Mouse (Mus musculus): ENCODE measurements at regions not wholly inside any gene's neighbourhood (a gene's known extent, or its start where the extent isn't known, plus 50 kb on each side); places are given as distances from the start of the nearest gene placed in this dataset.

DNA sequence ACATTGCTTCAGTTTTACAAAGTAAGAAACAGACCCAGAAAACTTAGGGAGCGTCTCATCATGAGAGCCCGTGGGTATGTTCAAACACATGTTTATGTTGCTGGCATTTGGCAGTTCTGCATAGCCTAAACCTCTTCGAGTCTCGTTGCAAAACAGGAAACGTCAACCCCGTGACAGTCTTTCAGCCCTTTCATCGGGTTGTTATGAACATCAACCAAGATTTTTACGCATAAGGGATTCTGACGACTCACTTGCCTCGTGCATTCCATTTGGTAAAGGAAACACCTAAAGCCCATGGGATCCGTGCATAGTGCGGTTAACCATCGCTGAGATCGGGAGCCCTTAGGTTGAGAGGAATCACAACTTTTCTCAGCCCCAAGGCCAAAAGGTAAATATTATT lies 115.7 kb downstream of the Gpam start:
- DNase-seq (ENCODE audit: extremely low spot score in 1 of 2, low spot score in 1 of 2), result no peak

DNA sequence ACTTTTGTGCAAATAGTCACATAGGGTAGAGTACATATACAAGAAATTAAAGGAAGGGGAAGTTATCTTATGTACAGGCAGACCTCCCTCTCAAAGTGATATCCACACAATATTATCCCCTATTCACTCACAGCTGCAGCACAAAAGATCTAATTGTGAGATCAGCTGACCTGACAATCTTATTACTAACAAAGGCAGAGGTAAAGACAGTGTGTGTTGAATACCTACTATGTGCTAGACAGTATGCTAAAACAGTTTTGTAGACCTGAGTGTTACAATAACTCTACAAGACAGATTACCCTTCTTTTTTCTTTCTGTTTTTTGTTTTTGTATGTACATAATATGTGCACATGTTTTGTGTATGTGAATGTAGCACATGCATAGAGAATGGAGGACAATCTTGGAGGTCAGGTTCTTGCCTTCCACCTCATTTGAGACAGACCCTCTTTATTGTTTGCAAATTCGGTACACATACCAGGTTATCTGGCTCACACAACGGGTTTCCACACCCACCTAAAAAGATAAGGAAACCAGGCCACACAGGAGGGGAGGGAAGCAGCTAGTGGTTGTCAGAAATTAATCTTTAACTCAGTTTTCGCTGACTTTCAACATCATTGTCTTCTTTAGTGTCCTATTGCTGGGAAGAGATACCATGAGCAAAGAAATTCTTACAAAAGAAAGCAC lies 118.4 kb downstream of the Gpam start:
- no peak for DNase-seq (ENCODE audit: extremely low spot score in 1 of 2, low spot score in 1 of 2)

DNA sequence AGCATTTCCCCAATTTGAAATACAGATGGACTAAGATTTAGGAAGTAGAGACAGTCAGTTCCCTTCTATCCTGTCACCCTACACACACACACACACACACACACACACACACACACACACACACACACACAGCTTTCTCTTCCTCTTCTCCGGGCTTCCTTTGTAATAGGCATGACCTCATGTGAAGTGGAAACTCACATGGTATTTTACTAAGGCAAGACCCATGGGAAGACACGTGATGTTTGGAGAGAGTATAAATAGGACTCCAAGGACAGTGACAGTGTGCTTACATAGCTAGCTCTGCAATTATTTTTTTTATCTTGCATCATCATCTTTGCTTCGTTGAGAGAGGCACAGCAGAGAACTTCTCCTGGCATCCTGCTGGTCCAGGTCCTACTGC lies 137.1 kb downstream of the Gpam start:
- DNase-seq (ENCODE audit: extremely low spot score in 1 of 2, low spot score in 1 of 2), result no peak

DNA sequence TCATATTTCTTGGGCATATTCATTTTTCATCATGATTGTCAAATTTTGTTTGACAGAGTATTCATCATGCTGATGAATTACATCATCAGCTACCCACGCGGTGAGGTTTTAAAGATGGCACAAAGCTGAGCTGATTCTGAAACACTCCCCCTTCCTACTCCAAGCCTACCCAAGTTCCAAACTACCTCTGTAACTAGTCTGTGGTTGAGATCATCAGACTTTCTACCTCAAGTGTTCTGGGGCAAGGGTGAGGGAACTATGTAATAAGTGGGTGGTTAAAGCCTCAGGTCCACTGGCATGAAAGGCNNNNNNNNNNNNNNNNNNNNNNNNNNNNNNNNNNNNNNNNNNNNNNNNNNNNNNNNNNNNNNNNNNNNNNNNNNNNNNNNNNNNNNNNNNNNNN lies 142.5 kb downstream of the Gpam start:
- no peak for DNase-seq (ENCODE audit: extremely low spot score in 1 of 2, low spot score in 1 of 2)

DNA sequence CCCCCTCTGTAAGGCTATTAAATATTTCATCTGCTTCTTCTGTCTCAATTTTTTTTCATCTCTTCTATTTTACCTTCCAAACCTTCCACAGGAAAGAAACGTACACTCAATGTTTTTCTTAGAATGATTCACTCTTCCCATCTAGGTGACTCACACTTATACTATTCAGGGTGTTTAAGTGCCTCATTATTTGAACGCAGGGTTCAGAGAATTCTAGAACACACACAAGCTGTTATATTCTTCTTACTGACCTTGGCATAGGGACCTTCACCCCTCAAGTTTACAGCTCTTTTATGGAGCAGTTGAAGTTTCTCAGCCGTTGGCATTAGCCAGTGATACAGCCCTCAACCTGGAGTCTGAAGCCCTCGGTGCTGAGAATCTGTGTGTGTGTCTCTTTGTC lies 144.2 kb downstream of the Gpam start:
- no peak for DNase-seq (ENCODE audit: extremely low spot score in 1 of 2, low spot score in 1 of 2)

DNA sequence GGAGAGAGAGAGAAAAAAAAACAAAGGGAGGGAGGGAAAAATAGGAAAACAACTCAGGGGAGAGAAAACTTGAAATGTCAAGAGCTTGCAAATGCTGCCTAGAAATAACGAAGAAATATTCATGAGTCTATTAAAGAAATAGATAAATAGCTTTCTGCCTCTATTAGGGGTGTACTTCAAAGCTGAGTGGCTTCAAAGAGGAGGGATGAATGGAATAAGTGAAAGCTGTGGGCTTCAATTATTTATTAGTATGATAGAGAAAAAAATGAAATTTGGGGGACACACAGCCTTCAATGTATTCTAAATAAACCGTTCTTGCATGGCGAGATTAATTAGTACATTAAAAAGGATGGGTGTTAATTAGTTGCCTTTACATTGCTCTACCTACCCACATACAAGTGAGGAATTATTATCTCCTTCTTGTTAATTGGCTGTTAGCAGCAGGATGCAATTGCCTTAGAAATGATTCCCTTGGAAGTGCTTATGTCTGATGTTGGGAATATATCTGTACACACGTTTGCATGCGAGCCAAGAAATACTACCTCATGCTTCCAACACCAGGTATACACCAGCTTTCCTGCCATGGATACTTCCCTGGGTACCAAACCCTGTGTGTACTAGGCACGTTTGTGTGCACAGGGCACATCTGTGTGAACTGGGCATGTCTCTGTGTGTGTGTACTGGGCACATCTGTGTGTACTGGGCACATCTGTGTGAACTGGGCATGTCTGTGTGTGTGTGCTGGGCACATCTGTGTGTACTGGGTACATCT lies 155.4 kb downstream of the Gpam start:
- no peak for DNase-seq (ENCODE audit: extremely low spot score in 1 of 2, low spot score in 1 of 2)

DNA sequence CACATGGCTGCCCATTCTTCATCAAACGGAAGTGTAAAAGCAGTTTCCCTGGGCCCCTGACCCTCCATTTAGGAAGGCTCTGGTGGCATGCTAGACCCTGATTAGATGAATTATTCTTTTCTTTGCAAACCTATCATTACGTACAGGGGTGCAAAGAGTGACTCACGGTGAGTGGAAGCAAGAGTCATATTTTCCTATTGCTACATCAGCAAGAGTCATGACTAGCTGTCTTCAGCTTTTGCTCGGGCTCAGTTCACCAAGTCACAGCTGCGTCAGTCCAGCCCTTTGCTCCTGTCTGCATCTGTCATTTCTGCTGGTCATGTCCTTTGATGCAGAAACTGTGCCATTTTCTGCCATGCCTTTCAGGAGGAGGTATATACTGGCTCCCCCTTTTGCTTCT lies 168.7 kb downstream of the Gpam start:
- DNase-seq (ENCODE audit: extremely low spot score in 1 of 2, low spot score in 1 of 2), result no peak

DNA sequence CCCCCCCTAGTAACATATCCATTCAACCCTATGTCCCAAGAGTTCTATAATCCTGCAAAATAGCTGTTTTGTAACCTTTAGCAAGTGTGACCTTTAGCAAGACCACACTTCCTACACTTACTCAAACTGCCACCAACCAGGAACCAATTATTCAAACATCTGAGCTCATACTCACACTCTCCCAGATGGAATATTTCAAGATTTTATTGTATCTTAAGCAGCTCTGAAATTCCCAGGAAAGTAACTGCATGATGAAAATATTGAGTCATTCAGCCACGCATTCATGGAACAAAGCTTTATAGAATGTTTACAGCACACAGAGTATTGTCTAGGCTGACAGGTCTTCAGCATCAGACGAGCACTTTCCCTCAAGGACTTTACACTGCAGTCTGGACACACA lies 171.9 kb downstream of the Gpam start:
- DNase-seq (ENCODE audit: extremely low spot score in 1 of 2, low spot score in 1 of 2), result no peak

DNA sequence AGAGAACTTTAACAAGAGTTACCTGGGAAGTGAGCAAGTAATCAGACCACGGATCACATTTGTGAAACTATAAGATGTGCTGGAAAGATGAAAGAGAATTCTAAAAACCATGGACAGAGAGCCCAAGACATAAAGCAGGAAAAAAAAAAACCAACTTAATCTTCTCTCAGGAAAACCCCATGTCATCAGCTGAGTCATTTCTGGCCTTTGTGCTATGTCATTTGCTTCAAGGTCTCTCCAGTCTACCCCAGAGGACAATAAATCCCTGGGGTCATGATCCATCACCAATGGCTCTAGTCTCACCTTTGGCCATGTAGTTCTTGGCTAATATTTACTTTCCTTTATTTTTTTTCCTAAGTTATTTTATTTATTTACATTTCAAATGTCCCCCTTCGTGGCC lies 174.5 kb downstream of the Gpam start:
- DNase-seq (ENCODE audit: extremely low spot score in 1 of 2, low spot score in 1 of 2), result no peak

DNA sequence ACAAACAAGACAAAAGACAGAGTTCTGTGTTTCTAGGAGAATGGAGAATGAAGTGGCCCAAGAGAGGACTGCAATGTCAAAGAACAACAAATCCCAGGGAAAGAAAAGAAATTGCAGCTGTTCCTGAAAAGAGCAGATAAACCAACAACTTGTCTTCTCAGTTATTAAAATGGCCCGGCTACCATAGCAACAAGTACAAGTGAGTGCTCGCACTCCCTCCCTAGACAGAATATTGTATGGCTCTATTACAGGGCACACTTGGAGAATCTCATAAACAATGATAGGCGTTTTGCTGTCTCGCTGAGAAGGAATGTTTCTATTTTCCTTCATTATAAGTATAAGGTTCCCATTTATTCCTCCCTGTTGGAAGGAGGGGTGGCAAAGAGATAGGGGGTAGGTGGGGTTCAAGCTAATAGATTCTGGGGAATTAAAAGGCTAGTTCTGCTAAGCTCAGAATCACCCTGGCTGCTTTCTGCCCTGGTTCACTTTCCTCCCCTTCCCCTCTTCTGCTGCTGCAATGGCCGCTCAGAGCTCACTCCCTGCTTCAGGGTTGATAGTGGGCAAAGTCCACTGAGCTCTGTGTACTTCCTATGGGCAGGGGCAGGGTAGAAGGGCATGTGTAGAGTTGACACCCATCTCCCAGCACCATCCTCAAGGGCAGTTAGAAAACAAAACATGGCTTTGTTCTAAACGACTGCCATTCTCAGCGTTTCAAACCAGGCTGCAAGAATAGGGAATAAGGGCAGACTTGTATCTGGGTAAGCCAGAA lies 178.5 kb downstream of the Gpam start:
- DNase-seq (ENCODE audit: extremely low spot score in 1 of 2, low spot score in 1 of 2), result no peak

DNA sequence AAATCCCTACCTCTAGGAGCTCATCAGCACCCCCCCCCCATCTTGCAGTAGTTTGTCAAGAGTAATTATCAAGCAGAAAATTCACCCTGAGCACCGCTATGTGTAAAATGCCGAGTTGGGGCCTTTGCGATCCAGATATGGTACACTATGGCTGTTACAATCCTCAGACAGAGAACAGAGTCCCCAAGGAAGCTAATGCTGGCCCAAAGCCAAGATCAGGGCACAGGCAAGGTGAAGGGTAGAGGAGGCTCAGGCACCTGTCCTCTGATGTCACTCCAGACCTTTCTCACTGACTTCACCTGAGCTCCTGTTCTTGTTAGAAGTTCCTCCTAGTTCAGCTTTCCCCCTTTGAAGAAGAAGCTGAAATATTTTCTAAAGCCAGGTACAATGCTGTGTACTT lies 179.5 kb downstream of the Gpam start:
- no peak for DNase-seq (ENCODE audit: extremely low spot score in 1 of 2, low spot score in 1 of 2)

DNA sequence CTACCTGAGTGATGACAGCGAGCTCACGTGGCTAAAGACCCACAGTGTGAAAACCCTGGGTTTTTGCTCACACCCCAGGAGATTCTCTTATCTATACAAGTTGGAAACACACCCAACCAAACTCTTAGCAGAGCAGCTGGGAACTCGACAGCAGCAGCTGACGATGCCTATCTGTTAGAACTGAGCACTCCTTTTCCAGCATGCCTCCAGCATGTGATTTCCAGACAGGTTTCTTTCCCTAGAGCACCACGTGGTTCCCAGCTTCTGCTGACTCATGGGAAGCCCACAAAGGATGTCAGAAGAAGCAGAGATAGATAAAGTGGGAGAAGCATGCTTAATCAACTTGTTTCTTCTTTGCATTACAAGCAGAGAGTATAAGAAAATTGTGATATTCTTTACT lies 194.5 kb downstream of the Gpam start:
- DNase-seq (ENCODE audit: extremely low spot score in 1 of 2, low spot score in 1 of 2), result no peak

DNA sequence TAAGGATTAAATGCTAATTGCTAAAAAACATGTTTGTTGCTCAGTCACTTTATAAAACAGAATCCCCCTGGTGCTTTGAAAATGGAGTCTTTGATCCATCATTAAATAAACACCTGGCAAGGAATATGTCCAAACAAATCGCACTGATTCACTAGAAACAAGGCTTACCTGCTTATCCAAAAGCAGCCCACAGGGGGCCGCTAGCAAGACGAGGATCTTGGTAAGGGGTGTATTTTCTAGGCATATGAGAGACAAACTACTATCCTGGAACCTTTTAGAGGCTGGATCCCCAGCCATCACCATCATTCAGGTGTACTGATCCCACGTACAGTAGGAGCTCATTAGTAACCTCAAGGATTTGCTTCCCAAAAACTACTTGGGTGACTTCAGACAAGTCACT lies 201.2 kb downstream of the Gpam start:
- DNase-seq (ENCODE audit: extremely low spot score in 1 of 2, low spot score in 1 of 2), result no peak

DNA sequence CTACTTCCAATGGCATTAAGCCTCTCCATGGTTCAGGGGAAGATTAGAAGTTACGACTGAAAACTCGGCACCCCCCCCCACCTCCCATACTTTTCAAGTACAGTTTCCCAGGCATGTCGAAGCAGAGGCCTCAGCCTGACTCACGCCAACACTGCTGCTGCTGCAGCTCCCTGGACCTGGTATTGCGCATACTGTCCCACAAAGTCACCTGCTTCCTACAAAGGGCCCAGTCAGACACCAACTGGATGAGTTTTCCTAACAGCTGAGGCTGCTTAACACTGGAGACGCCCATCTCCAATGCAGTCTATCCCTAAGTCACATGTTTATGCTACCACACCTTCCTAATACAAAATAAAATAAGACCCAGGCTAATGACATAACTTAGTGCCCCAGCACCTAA lies 207.4 kb downstream of the Gpam start:
- DNase-seq (ENCODE audit: extremely low spot score in 1 of 2, low spot score in 1 of 2), result no peak

DNA sequence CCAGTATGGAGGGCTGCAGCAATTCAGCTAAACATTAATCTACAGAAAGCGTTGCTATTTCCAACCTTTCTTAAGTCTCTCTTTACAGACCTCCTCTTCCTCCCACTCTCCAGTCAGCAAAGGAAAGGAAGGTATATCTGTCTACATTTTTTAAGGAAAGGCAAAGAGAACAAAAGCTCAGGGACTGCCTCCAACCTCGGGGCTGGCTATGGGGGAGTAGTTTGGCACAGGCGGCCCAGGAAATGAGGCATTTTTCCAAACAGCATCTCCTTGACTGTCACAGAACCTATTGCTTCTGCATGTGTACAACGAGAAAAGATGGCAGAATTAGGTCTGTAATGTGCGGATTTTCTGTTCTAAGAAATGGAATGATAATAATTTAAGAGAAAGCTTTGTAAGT lies 233.4 kb downstream of the Gpam start:
- no peak for DNase-seq (ENCODE audit: extremely low spot score in 1 of 2, low spot score in 1 of 2)

DNA sequence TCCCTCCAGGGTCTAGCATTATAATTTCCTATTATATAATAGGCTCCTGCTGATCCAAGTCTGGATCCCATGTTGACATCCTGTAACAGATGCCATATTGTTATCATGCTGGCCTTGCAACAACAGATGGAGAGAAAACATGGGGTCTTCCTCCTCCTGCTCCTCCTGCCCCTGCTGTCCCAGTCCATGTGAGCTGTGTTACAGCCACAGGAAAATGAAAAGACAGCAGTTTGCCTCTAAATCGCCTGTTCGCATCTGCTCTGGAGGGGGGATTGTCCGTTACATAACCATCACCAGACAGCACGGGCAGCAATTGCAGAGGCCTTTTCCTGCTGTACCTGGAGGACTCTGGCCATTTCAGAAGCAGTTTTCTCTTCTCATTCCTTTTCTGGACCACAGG lies 260.0 kb downstream of the Gpam start:
- no peak for DNase-seq (ENCODE audit: extremely low spot score in 1 of 2, low spot score in 1 of 2)

DNA sequence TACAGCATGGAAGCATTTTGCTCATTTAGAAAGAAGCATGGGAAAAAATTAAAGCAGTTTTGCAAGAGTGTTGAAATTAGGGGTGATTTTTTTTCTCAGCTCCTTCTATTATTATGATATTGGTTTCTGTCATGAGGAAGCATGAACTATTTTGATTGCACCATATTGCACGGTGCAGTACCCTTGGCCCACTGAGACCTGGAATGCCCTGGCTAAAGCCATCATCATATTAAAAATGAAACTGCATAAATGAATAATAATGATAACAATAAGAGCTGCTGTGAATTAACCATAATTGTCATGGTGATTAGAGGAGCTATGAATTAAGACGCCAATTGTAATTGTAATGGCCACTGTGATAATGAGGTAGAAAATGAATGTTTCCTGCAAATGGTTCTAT lies 271.8 kb downstream of the Gpam start:
- no peak for DNase-seq (ENCODE audit: extremely low spot score in 1 of 2, low spot score in 1 of 2)

DNA sequence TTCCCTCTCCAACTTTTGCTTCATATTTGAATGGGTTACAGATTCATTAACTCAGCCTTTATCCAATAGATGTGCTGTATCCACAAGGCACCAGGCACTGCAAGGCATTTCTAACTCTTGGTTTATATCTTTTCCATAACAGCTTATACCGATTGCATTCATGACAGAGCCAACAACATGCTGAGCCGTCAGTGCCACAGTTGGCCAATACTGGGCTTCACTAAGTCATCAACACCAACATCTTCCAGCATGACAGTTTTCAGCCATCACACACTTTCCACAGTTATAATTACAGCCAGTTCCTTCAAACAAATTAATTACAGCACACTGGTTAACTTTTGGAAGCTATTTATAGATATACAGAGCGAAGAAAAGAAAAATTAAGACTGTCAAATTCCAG lies 288.8 kb downstream of the Gpam start:
- DNase-seq (ENCODE audit: extremely low spot score in 1 of 2, low spot score in 1 of 2), result no peak

DNA sequence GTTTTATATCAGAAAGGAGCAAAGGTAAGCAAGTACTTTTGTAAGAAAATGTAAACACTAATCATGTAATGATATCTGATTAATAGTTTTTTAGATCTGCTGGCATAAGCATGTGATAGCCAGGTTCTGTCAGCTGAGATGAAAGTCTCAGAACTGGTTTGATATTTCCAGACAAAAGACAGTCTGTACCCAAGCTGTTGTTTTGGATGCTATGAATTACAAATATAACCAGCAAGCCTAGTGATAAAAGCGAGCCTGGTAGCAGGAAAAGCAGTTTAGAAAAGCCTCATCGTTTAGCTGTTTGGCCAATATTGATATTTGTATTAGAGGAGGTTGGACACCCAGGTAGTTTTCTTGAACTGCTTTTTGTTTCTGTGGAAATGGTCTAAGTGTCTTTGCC lies 290.6 kb downstream of the Gpam start:
- no peak for DNase-seq (ENCODE audit: extremely low spot score in 1 of 2, low spot score in 1 of 2)

DNA sequence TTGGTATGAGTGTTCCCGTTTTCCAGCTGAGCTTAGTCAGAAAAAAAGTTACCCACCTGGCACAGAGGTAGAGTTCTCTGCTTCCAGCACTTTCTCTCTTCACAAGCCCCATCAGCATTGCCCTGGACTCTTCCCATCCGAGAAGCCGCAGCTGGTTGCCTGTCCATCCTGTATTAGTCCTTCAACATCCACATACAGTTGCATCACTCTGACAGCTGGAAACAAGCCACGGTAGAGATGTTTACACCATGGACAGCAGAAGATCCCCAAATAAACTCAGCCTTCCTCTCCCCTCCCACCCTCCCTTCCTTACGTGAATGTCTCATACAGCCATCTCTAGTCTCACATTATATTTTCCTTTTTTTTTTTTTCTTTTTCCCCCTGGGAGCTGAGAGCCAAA lies 304.9 kb downstream of the Gpam start:
- DNase-seq (ENCODE audit: extremely low spot score in 1 of 2, low spot score in 1 of 2), result no peak

DNA sequence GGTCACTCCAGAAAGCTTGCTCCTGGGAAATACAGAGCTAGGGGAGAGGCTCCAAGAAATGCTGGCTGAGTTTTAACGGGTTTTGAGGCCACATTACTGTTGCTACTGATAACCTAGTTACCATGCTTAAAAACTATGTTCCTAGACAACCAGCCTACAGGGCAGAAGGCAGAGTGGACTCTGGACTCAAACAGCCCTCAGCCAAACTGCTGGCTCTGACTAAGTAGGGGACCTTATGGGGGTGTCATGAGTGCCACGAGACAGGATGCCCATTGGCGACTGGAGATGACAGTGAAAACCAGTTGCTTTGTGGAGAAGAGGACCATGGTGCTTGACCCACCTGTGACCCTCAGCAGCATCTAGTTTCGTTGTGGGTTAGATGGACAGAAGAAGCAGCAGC lies 306.5 kb downstream of the Gpam start:
- DNase-seq (ENCODE audit: extremely low spot score in 1 of 2, low spot score in 1 of 2), result no peak
